Mouse (Mus musculus) E14TG2a.4 (cell line): ENCODE measurements around the gene Vmn1r152.
"Not testable (repeated sequence)": the region's sequence is repeated elsewhere in the genome, so short reads cannot be mapped to it uniquely, and the experiment has no call there.

Experiments used
- H3K27me3 ChIP-seq: 2 replicates; pipeline ENCODE4 v1.6.1; 2014; ENCODE audit warnings: low read length, control low read depth; ENCODE audit not compliant: insufficient read depth
- H3K36me3 ChIP-seq: 2 replicates; pipeline ENCODE4 v1.6.1; 2014; ENCODE audit warnings: low read length, control low read depth; ENCODE audit not compliant: insufficient read depth
- H3K4me1 ChIP-seq: replicated peaks from 2 replicates; pipeline ENCODE4 v1.6.1; 2014; ENCODE audit warnings: low read depth, low read length, control low read depth
- H3K4me3 ChIP-seq: replicated peaks from 2 replicates; pipeline ENCODE4 v1.5.1; 2014; ENCODE audit warnings: mild to moderate bottlenecking, low read length
- H3K9me3 ChIP-seq: 2 replicates; pipeline ENCODE4 v1.6.1; 2014; ENCODE audit warnings: low read length, control low read depth

Vmn1r152 gene

GRCm38 (mm10) chr7:22522667-22523066, at the start of gene Vmn1r152:
TSS of gene Vmn1r152 (plus strand) at chr7:22522967.
- not testable (repeated sequence) for H3K4me3 ChIP-seq, H3K27me3 ChIP-seq, H3K36me3 ChIP-seq, H3K4me1 ChIP-seq, H3K9me3 ChIP-seq

GRCm38 (mm10) chr7:22499578-22499977, 23.2 kb upstream of the Vmn1r152 start, which contains the start of gene Vmn1r151:
TSS of gene Vmn1r151 (minus strand) at chr7:22499678.
- not testable (repeated sequence) for H3K4me1 ChIP-seq, H3K9me3 ChIP-seq, H3K4me3 ChIP-seq, H3K36me3 ChIP-seq, H3K27me3 ChIP-seq

- not testable (repeated sequence) for H3K9me3 ChIP-seq, H3K27me3 ChIP-seq, H3K4me3 ChIP-seq, H3K36me3 ChIP-seq, H3K4me1 ChIP-seq
Observed at GRCm38 (mm10) chr7:22534787-22535186, 12.0 kb downstream of the Vmn1r152 start, which contains the start of gene Gm8677. TSS of gene Gm8677 (minus strand) at chr7:22534887.

- not testable (repeated sequence) for H3K36me3 ChIP-seq, H3K27me3 ChIP-seq, H3K4me3 ChIP-seq, H3K9me3 ChIP-seq, H3K4me1 ChIP-seq
Observed at GRCm38 (mm10) chr7:22565243-22565642, 42.5 kb downstream of the Vmn1r152 start, which contains the start of gene Gm4201. TSS of gene Gm4201 (minus strand) at chr7:22565343.
